Mouse (Mus musculus): ENCODE data around the gene Numb.

GRCm38 (mm10) chr12:83768235-83768899 lies 153.4 kb downstream of the Numb start:
- no peak for TF ChIP-seq CTCF (IDR thresholded peaks at IDR 0.05; ENCODE audit: control insufficient read depth, insufficient read depth, insufficient read length)
- no peak for TF ChIP-seq MYOD1 (IDR thresholded peaks at IDR 0.05; ENCODE audit: control insufficient read depth, insufficient read length, low read depth)
- TF ChIP-seq CEBPB (IDR thresholded peaks at IDR 0.05; ENCODE audit: low read depth): no peak
